Comparison of ENCODE assay signal across 21 mouse cellular contexts in genomic region chr16:74675586-74675985, GRCm38 (mm10).
DNase-seq lines count a peak whose midpoint lies in the region; ATAC-seq lines count a peak whose summit lies in the region.
"Had no signal": no experiment of that assay in that cellular context is flagged by ENCODE, and none has a peak within 500 bp of the region (broad histone marks: within the 10 kb centered on the region; RNA-seq: fewer than 3 reads in every experiment).

No protein-coding gene starts in this region.

- H3K4me2 ChIP-seq in kidney, embryonic 15.5 days: no peak overlapping the region

- no peaks in the 10 kb centered on the region for H3K36me3 ChIP-seq in kidney, embryonic 15.5 days
- H3K36me3 ChIP-seq: G1E had no signal

- no peaks in the 10 kb centered on the region for H3K9me3 ChIP-seq in kidney, embryonic 15.5 days (replicated peaks)
- H3K9me3 ChIP-seq: G1E had no signal

- no peak for DNase-seq in frontal cortex, adult 2 months (ENCODE audit: extremely low spot score in 1 of 2, low spot score in 1 of 2)
- peak; percentile 65 for DNase-seq in retina, embryonic 14.5 days (ENCODE audit: low spot score)
- peak; percentile 70 for DNase-seq in retina, postnatal 1 day
- no peak for DNase-seq in cerebellum, postnatal 4 days (ENCODE audit: low spot score in 2 of 2)
- DNase-seq: adrenal gland, adult 2 months; adrenal gland, adult 8-10 months; adrenal gland, postnatal 10 days; adrenal gland, postnatal 14 days; adrenal gland, postnatal 25 days; adrenal gland, postnatal 36 days; B cell, adult 2 months; cerebellum, adult 11 months; cerebellum, adult 11-12 months; cerebellum, adult 18-20 months had no signal

- H3K27me3 ChIP-seq in kidney, embryonic 15.5 days: no peaks in the 10 kb centered on the region
- H3K27me3 ChIP-seq: CH12.LX, Patski had no signal

- H3K4me3 ChIP-seq in kidney, embryonic 15.5 days (replicated peaks): no peak overlapping the region

- H3K4me1 ChIP-seq in kidney, embryonic 15.5 days: no peaks in the 10 kb centered on the region

- H3K9ac ChIP-seq in kidney, embryonic 15.5 days: no peak overlapping the region

- no peak overlapping the region for H3K27ac ChIP-seq in kidney, embryonic 15.5 days

- peak; percentile 44; the same call in 1 of the 2 replicates for ATAC-seq in frontal cortex, adult (ENCODE audit: low TSS enrichment)
- no peak for ATAC-seq in kidney, embryonic 15.5 days (replicated peaks; ENCODE audit: low FRiP score)
- ATAC-seq: activated CD4-positive, CD25-positive, alpha-beta regulatory T cell, adult 4 months; CD4-positive, CD25-positive, alpha-beta regulatory T cell, adult 4 months; Patski had no signal

Comparison
In these comparisons a context has a peak if more than half of its experiments do, and no peak if none do; other contexts are left out.
1. DNase-seq: peak in retina, embryonic 14.5 days (single experiment) and retina, postnatal 1 day (single experiment); none in frontal cortex, adult 2 months (0 of 2) and cerebellum, postnatal 4 days (0 of 2).